Mouse (Mus musculus) testis, adult 2 months (tissue): Measurements from ENCODE around the gene Cdhr2. TPM values are rescaled to one million over a fixed set of nuclear protein-coding genes. Genes with fewer than 3 reads are reported as not detected.
A peak's percentile ranks its signal among the peaks of the same experiment; 100 is the strongest.

Source experiments
- H3K27ac ChIP-seq: fragments of 200-500 bp; 2 replicates; pipeline ENCODE4 v1.5.1; 2012; ENCODE audit warnings: low read depth, low read length; ENCODE audit not compliant: control insufficient read depth, insufficient read depth
- H3K27me3 ChIP-seq: fragments of 200-500 bp; 2 replicates; pipeline ENCODE4 v1.6.1; 2012; ENCODE audit warnings: mild to moderate bottlenecking, low read length, moderate library complexity; ENCODE audit not compliant: control insufficient read depth, insufficient read depth
- H3K36me3 ChIP-seq: fragments of 200-500 bp; 2 replicates; pipeline ENCODE4 v1.6.1; 2012; ENCODE audit warnings: mild to moderate bottlenecking, low read length; ENCODE audit not compliant: control insufficient read depth, insufficient read depth
- H3K4me1 ChIP-seq: fragments of 200-500 bp; 2 replicates; pipeline ENCODE4 v1.6.1; 2012; ENCODE audit warnings: low read length; ENCODE audit not compliant: control insufficient read depth, insufficient read depth
- H3K4me3 ChIP-seq: fragments of 200-500 bp; 2 replicates; pipeline ENCODE4 v1.5.1; 2012; ENCODE audit warnings: low read depth, mild to moderate bottlenecking, low read length, moderate library complexity, mixed read lengths; ENCODE audit not compliant: control insufficient read depth
- CTCF ChIP-seq: fragments of 200-500 bp; IDR thresholded peaks from 2 replicates; pipeline ENCODE4 v1.5.1; 2012; ENCODE audit warnings: low read depth, mild to moderate bottlenecking, inconsistent platforms, low read length, moderate library complexity; ENCODE audit not compliant: control insufficient read depth, insufficient read depth, insufficient replicate concordance
- POLR2A ChIP-seq: fragments of 200-500 bp; IDR thresholded peaks from 2 replicates; pipeline ENCODE4 v1.6.1; 2012; ENCODE audit warnings: low read depth, mild to moderate bottlenecking, inconsistent platforms, low read length, moderate library complexity; ENCODE audit not compliant: control insufficient read depth
- polyA plus RNA-seq: library from polyadenylated mRNA; depleted of rRNA; stranded (reverse); fragments of >200 nt; gene quantifications from 2 replicates; pipeline ENCODE4 v1.2.3, GENCODE M21; 2012

The Cdhr2 gene
- polyA plus RNA-seq, 1 experiment = 1.1 TPM

DNA sequence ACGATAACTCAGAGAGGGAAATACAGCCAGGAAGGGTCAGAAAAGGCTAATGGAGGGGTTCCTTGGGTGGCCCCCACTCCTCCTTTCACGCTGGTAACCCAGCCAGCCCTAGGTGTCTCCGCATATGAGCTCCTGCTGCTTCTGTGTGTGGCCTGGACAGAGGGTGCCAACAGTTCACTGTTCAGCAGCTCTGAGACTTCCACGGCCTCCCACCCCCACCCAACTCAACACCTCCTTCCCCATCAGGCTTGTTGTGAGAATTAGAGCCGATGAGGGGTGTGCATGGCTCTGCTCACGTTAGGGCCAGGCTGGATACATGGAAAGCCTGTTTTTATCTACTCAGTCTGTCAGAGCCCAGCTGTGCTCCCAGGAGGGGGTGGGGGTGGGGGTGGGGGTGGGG lies 44.8 kb downstream of the Cdhr2 start:
- Histone ChIP-seq H3K27me3 (no peaks in the 10 kb centered on the region), H3K4me3 (no peak overlapping the region), H3K4me1 (peaks cover 3% of the 10 kb centered on the region), H3K36me3 (no peaks in the 10 kb centered on the region), H3K27ac (no peak overlapping the region)
- TF ChIP-seq CTCF (no peak), POLR2A (no peak)

DNA sequence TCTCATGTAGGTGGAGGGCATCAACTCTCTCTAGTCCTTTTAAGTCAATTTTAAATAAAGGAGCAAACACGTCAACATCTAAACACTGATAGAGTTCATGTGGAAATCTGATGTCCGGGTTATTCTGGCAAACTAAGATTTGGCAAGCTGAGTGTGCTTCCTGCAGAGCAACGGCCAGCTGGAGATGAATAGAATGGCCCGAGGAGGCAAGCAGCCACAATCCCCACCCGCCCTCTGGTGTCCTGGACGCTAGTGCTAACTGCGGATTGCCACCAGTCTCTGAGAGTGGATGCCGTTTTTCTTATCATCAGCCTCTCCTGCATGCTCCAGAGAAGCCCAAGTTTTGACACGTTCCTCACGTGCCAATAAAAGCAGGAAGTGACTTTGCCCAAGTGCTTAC lies 45.6 kb downstream of the Cdhr2 start:
- no peak overlapping the region for H3K27ac ChIP-seq
- H3K4me3 ChIP-seq = no peak overlapping the region
- no peak for TF ChIP-seq POLR2A
- no peak for TF ChIP-seq CTCF
- no peaks in the 10 kb centered on the region for H3K36me3 ChIP-seq
- H3K4me1 ChIP-seq = peaks cover 3% of the 10 kb centered on the region
- H3K27me3 ChIP-seq = no peaks in the 10 kb centered on the region

DNA sequence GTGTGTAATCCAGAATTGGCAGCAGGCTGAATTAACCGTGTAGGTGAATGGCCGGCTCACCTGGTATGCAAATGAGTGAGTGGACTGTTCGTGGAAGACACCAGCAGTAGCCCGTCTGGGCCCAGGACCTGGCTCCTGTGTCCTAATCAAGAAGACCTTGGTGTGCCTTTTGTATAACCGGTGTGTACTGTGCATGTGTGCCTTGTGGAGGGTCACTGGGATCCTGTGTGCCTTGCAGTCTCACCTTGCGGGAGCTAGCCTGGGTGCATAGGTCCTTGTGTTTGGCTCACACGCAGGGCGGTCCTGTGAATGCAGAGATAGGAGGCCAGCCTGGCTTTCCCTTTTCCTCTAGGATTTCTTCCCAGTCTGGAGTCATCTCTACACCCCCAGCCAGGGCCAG lies 46.9 kb downstream of the Cdhr2 start:
- H3K27ac ChIP-seq = no peak overlapping the region
- H3K4me1 ChIP-seq = peaks cover 3% of the 10 kb centered on the region
- TF ChIP-seq CTCF (no peak), POLR2A (no peak)
- no peaks in the 10 kb centered on the region for H3K36me3 ChIP-seq
- H3K4me3 ChIP-seq = no peak overlapping the region
- no peaks in the 10 kb centered on the region for H3K27me3 ChIP-seq

DNA sequence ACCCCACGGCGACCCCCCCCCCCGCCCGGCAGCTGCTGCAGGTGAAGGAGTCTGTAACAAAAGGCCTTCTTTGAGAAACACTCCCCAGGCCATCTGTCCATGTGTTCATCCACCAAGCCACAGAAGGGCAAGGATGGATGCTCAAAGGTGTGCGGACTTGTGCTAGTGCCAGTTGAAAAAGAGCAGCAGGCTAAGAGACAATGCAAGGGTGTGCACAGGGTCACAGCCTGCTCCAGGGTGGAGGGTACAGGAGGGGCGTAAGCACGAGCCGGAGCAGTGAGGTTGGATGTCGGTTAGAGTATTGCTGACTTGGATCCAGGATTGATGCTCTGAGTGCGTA lies 47.4 kb downstream of the Cdhr2 start:
- Histone ChIP-seq H3K4me3 (no peak overlapping the region), H3K27me3 (no peaks in the 10 kb centered on the region)

DNA sequence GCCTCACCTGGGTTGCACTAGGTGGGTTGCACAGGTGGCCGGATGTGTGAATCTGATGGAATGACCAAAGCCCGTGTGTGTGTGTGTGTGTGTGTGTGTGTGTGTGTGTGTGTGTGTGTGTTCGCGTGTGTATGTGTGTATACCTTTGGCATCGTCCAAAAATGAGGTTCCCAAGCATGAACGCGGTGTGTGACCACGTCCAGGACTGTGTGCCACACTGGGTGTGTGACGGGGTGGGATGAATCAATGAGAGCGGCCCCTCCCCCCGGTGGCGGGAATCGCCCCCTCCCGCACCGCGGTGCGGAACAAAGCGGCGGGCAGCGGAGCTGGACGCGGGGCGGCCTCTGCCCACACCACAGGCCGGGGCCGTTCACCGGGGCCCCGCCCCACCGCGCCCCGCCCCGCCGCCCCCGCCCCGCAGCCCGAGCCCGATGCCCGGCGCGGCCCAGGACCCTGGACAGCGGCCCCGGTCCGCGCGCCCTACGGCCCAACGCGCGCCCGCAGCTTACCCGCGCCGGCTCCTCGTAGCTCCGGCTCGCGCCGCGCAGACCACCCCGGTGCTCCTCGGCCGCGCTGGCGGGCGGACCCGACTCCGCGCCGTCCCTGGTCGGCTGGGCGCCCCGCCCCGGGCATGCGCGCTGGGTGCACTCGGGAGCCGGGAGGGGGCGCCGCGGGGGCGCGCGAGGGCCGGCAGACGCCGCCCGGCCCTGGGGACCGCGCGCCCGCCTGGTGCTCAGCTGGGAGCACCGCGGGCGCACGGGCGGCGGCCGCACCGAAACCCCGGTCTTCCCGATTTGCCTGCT lies 48.0 kb downstream of the Cdhr2 start:
- no peak for TF ChIP-seq POLR2A
- TF ChIP-seq CTCF = no peak
- Histone ChIP-seq H3K27me3 (no peaks in the 10 kb centered on the region), H3K27ac (no peak overlapping the region), H3K4me3 (peak overlapping the region; percentile 61), H3K4me1 (peaks cover 3% of the 10 kb centered on the region), H3K36me3 (no peaks in the 10 kb centered on the region)

More for the DNA sequence above, 47.4 kb downstream of the Cdhr2 start:
- TF ChIP-seq POLR2A (no peak), CTCF (no peak)
- Histone ChIP-seq H3K36me3 (no peaks in the 10 kb centered on the region), H3K27ac (no peak overlapping the region), H3K4me1 (peaks cover 3% of the 10 kb centered on the region)

DNA sequence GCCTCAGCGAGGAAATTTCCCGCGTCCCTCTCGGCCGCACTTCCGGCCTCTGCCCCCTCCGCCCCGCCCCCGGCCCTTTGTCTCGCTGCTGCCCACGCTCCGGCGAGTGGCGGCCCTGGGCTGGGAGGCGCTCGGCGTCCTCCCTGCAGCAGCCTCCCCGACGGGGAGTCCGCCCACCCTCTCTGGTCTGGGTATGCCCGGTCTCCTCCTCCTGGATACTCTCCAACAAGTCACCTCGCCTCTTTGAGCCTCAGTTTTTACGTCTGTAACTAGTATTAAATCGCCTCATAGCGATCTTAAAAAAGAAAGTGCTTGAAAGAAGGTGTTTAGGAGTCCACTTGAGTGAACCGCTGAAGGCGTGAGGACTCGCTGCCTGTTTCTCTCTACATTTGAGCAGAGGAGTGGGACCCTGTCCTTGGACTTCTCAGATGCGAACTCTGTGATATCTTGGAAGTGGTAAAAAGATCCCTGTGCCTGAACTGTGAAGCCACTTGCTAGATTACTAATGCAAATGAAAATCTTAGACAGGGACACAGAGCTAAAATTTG lies 48.7 kb downstream of the Cdhr2 start, which contains the start of gene Gprin1:
Gene Gprin1 (minus strand): TSS at position 11 of the 548 bp plus-strand sequence.
- Histone ChIP-seq H3K27me3 (no peaks in the 10 kb centered on the region), H3K27ac (no peak within 1 kb of the TSS)

DNA sequence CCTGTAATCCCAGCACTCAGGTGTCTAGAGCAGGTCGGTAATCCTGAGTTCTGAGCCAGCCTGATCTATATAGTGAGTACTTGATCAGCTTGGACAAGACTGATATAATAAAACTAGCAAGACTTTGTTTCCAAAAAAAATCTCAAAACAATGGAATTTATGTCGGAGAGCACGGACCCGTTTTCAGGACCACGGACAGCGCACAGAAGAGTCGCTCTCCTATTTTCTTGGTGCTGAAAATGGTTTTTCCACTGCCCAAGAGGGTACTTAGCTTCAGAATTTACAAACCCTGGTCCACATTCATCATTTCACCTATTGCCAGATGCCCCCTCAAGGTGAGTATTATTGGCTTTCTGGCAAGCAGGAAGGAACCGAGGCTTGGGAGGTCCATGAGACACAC lies 49.4 kb downstream of the Cdhr2 start:
- Histone ChIP-seq H3K27me3 (no peaks in the 10 kb centered on the region), H3K27ac (no peak overlapping the region), H3K4me3 (no peak overlapping the region), H3K4me1 (peaks cover 3% of the 10 kb centered on the region), H3K36me3 (no peaks in the 10 kb centered on the region)
- TF ChIP-seq POLR2A = no peak
- no peak for TF ChIP-seq CTCF

More for the DNA sequence above, 48.7 kb downstream of the Cdhr2 start, which contains the start of gene Gprin1:
- peaks cover 3% of the 10 kb centered on the region for H3K4me1 ChIP-seq
- peak within 1 kb of the TSS; percentile 61 for H3K4me3 ChIP-seq
- no peaks in the 10 kb centered on the region for H3K36me3 ChIP-seq
- TF ChIP-seq CTCF (no peak), POLR2A (no peak)

DNA sequence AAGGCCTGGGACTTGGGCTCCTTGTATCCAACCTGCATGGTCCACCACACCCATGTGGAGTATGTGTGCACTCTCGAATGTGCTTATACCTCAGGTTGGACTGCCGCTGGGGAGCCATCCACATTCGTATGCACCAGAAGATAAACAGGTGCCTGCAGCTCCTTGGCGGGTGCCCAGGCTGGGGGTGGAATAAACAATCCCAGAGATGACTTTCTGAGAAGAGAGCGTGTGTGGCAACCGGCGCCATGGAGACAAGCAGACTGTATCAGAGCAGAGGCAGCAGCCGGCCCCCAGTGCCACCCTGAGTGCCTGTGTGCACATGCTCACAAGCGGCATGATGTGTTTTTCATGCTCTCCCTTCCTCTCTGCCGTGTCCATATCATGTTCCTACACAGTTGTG lies 51.4 kb downstream of the Cdhr2 start:
- H3K27ac ChIP-seq = no peak overlapping the region
- peaks cover 4% of the 10 kb centered on the region for H3K4me1 ChIP-seq
- H3K27me3 ChIP-seq = no peaks in the 10 kb centered on the region
- TF ChIP-seq CTCF (no peak), POLR2A (no peak)
- no peaks in the 10 kb centered on the region for H3K36me3 ChIP-seq
- no peak overlapping the region for H3K4me3 ChIP-seq
